Mouse (Mus musculus) liver, embryonic 13.5 days (tissue): ENCODE measurements around the gene Nutm1. TPM values are rescaled to one million over a fixed set of nuclear protein-coding genes. Genes with fewer than 3 reads are reported as not detected.
"Not testable (repeated sequence)": the region's sequence is repeated elsewhere in the genome, so short reads cannot be mapped to it uniquely, and the experiment has no call there.

Experiments used
- ATAC-seq: fragments of 200-750 bp; cut with Nextera tagmentation; 2 replicates; pipeline ENCODE4 v1.8.0; 2017; ENCODE audit warnings: low read depth, mild to moderate bottlenecking, moderate number of reproducible peaks, moderate library complexity
- DNase-seq: peaks from one replicate; pipeline ENCODE4 v3.0.0; 2022
- H3K27ac ChIP-seq: fragments of 300-500 bp; sonication (generic); 2 replicates; pipeline ENCODE4 v1.5.1; 2015; ENCODE audit warnings: moderate library complexity, mild to moderate bottlenecking, inconsistent platforms
- H3K27me3 ChIP-seq: fragments of 300-500 bp; sonication (generic); 2 replicates; pipeline ENCODE4 v1.6.1; 2015; ENCODE audit warnings: mild to moderate bottlenecking, inconsistent platforms
- H3K36me3 ChIP-seq: fragments of 300-500 bp; sonication (generic); 2 replicates; pipeline ENCODE4 v1.6.1; 2015; ENCODE audit warnings: mild to moderate bottlenecking, inconsistent platforms
- H3K4me1 ChIP-seq: fragments of 300-500 bp; sonication (generic); replicated peaks from 2 replicates; pipeline ENCODE4 v1.6.1; 2015; ENCODE audit warnings: inconsistent platforms
- H3K4me2 ChIP-seq: fragments of 300-500 bp; sonication (generic); 2 replicates; pipeline ENCODE4 v1.6.1; 2015; ENCODE audit warnings: inconsistent platforms, mild to moderate bottlenecking, moderate library complexity
- H3K4me3 ChIP-seq: fragments of 300-500 bp; sonication (generic); replicated peaks from 2 replicates; pipeline ENCODE4 v1.5.1; 2015; ENCODE audit warnings: mild to moderate bottlenecking, inconsistent platforms
- H3K9ac ChIP-seq: fragments of 300-500 bp; sonication (generic); 2 replicates; pipeline ENCODE4 v1.6.1; 2015; ENCODE audit warnings: mild to moderate bottlenecking, inconsistent platforms
- H3K9me3 ChIP-seq: fragments of 300-500 bp; sonication (generic); replicated peaks from 2 replicates; pipeline ENCODE4 v1.6.1; 2016; ENCODE audit warnings: inconsistent platforms
- WGBS: fragments of 180-500 bp; shearing (Covaris S2); methylation state at CpG from one replicate; pipeline ENCODE4 v1.1.7; 2015; ENCODE audit not compliant: insufficient replicate concordance; 5-methylcytosine and 5-hydroxymethylcytosine counted together
- polyA plus RNA-seq: library from polyadenylated mRNA; unstranded; fragments of >200 nt; fragmentation: Nextera tagmentation; extraction: Ambion mirVana; gene quantifications from 2 replicates; pipeline ENCODE4 v1.2.1, GENCODE M21; 2015

The Nutm1 gene
- polyA plus RNA-seq, result not detected in 2 replicates

GRCm38 (mm10) chr2:112259241-112259962, at the start of gene Nutm1:
Nutm1 (minus strand) TSS chr2:112259291.
- no peak for ATAC-seq
- WGBS, result 62% methylated on average over 10 of the region's 10 CpGs
- Histone ChIP-seq H3K9ac (no peak within 1 kb of the TSS), H3K36me3 (no peaks in the 10 kb centered on the region), H3K27me3 (no peaks in the 10 kb centered on the region), H3K4me2 (no peak within 1 kb of the TSS), H3K4me3 (no peak within 1 kb of the TSS), H3K4me1 (peaks cover 21% of the 10 kb centered on the region), H3K27ac (no peak within 1 kb of the TSS), H3K9me3 (no peaks in the 10 kb centered on the region)
- no peak for DNase-seq

DNA sequence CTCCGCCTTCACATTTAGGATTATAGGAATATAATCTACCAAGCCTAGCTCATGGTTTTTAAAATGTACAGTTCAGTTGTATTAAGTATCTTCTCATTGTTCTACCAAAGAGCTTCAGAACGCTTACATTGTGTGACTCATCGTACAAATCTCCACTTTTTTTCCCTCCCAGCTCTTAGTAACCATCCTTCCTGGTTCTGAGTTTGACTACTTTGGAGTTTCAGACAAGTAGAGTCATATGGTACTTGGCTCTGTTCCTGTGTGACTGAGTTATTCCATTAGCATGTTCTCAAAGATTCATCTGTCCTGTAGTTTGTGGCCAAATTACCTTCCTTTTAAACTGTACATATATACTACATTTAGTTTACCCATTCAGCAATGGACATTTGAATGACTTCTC, 49.6 kb upstream of the Nutm1 start:
- no peaks in the 10 kb centered on the region for H3K27me3 ChIP-seq
- ATAC-seq, result no peak
- H3K36me3 ChIP-seq, result no peaks in the 10 kb centered on the region
- peaks cover 6% of the 10 kb centered on the region for H3K4me1 ChIP-seq
- H3K9ac ChIP-seq, result no peak overlapping the region
- WGBS, result 76% methylated on average over 3 of the region's 3 CpGs
- H3K4me3 ChIP-seq, result no peak overlapping the region
- no peak for DNase-seq
- H3K9me3 ChIP-seq, result no peaks in the 10 kb centered on the region
- H3K4me2 ChIP-seq, result no peak overlapping the region
- H3K27ac ChIP-seq, result no peak overlapping the region

DNA sequence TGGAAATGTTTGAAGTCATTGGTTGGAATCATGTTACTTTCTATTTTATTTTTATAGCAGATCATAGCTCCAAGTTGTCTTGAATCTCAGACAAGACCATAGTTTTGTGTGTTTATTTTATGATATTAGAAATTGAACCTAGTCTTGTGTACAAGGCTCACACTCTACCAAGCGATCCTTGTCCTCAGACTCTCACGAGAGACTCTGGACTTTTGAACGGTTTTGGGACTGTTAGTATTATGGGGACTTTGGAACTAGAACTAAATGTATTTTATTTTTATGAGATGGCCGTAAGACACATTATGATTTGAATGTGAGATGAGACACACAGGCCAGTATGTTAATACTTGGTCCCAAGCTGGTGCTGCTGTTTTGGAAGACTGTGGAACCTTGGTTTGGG, 39.1 kb upstream of the Nutm1 start:
- WGBS, result 82% methylated on average over 4 of the region's 4 CpGs
- H3K36me3 ChIP-seq, result peaks cover 6% of the 10 kb centered on the region; the same call in 1 of the 2 replicates
- no peak overlapping the region for H3K4me3 ChIP-seq
- DNase-seq, result no peak
- H3K27me3 ChIP-seq, result no peaks in the 10 kb centered on the region
- H3K4me2 ChIP-seq, result no peak overlapping the region
- H3K4me1 ChIP-seq, result 0 out of 2 replicates have a peak, but pooled peaks cover 5% of the 10 kb centered on the region
- H3K9me3 ChIP-seq, result no peaks in the 10 kb centered on the region
- H3K27ac ChIP-seq, result no peak overlapping the region
- no peak overlapping the region for H3K9ac ChIP-seq
- no peak for ATAC-seq

GRCm38 (mm10) chr2:112296211-112296610, 37.1 kb upstream of the Nutm1 start:
- Histone ChIP-seq H3K9ac (no peak overlapping the region), H3K36me3 (peaks cover 6% of the 10 kb centered on the region; the same call in 1 of the 2 replicates), H3K9me3 (no peaks in the 10 kb centered on the region), H3K4me2 (no peak overlapping the region), H3K27ac (no peak overlapping the region), H3K4me1 (0 out of 2 replicates have a peak, but pooled peaks cover 9% of the 10 kb centered on the region), H3K4me3 (no peak overlapping the region), H3K27me3 (no peaks in the 10 kb centered on the region)
- ATAC-seq (no peak), DNase-seq (no peak)
- WGBS, result 77% methylated on average over 3 of the region's 3 CpGs

DNA sequence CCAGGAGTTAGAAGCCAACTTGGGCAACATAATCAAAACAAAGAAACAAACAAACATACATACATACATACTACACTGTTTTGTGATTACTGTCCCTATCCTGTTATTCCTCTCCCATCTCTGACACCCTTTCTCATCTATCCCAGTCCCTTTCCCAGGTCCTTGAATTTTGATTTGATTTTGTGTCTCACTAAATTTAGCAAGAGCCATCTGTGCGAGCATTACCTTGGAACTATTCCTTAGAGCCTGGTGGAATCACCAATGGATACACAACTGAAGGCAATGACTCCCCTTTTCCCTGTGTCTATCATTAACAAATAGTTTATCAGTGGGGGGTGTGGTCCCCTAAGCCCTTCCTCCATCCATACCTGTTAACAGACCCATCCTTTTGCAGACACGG, 33.7 kb upstream of the Nutm1 start:
- H3K4me3 ChIP-seq, result no peak overlapping the region
- peaks cover 6% of the 10 kb centered on the region; the same call in 1 of the 2 replicates for H3K36me3 ChIP-seq
- ATAC-seq (no peak), DNase-seq (no peak)
- no peak overlapping the region for H3K4me2 ChIP-seq
- no peaks in the 10 kb centered on the region for H3K27me3 ChIP-seq
- no peak overlapping the region for H3K27ac ChIP-seq
- no peak overlapping the region for H3K9ac ChIP-seq
- no peaks in the 10 kb centered on the region for H3K9me3 ChIP-seq
- 0 out of 2 replicates have a peak, but pooled peaks cover 9% of the 10 kb centered on the region for H3K4me1 ChIP-seq
- 71% methylated on average over 2 of the region's 2 CpGs for WGBS

GRCm38 (mm10) chr2:112289507-112289906, 30.4 kb upstream of the Nutm1 start:
- Histone ChIP-seq H3K9ac (no peak overlapping the region), H3K27ac (no peak overlapping the region), H3K9me3 (no peaks in the 10 kb centered on the region), H3K27me3 (no peaks in the 10 kb centered on the region), H3K36me3 (no peaks in the 10 kb centered on the region), H3K4me3 (no peak overlapping the region), H3K4me1 (peaks cover 20% of the 10 kb centered on the region), H3K4me2 (no peak overlapping the region)
- no peak for ATAC-seq
- 94% methylated on average over 3 of the region's 3 CpGs for whole genome bisulfite sequencing
- no peak for DNase-seq

DNA sequence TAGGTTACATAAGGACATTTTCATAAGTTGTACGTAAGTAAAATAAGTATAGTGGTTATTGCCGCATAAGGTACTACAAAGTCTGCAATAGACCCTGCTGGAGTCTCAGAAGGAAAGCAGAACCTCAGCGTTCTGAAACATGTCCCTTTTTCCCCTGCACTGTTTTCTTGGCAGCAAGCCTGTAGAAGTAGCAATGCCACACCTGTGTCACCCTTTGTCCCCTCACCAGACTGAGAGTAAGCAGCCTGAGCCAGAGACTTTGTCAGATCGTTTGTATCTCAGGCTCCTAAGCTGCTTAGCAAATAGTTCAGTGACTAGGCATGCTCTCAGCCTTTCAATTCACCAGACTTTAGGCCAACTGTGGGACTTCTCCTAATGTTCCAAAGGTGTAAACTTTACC, 28.0 kb upstream of the Nutm1 start:
- no peak overlapping the region for H3K27ac ChIP-seq

DNA sequence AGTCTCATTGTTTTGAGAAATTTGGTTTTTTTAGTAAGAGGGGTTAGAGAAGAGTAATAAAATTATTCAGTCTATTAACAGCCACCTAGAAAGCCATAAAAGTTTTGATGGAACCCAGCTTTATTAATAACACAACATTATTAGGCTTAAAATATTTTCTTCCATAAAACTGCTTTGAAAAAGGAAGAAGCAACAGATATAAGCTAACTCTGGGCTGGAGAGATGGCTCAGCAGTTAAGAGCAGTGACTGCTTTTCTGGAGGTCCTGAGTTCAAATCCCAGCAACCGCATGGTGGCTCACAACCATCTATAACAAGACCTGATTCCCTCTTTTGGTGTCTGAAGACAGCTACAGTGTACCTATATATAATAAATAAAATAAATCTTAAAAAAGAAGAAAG, 27.0 kb upstream of the Nutm1 start:
- H3K4me2 ChIP-seq, H3K9me3 ChIP-seq, H3K36me3 ChIP-seq, H3K27me3 ChIP-seq, ATAC-seq, H3K27ac ChIP-seq, H3K9ac ChIP-seq, DNase-seq, H3K4me3 ChIP-seq: not testable (repeated sequence)
- WGBS, result 93% methylated on average over 1 of the region's 1 CpGs
- peaks cover 29% of the 10 kb centered on the region for H3K4me1 ChIP-seq

More for the DNA sequence above, 28.0 kb upstream of the Nutm1 start:
- no peak overlapping the region for H3K9ac ChIP-seq
- H3K4me1 ChIP-seq, result peaks cover 32% of the 10 kb centered on the region
- no peak overlapping the region for H3K4me3 ChIP-seq
- H3K36me3 ChIP-seq, result no peaks in the 10 kb centered on the region
- ATAC-seq, result no peak
- no peak overlapping the region for H3K4me2 ChIP-seq
- DNase-seq, result no peak
- 66% methylated on average over 4 of the region's 4 CpGs for WGBS
- no peaks in the 10 kb centered on the region for H3K9me3 ChIP-seq
- no peaks in the 10 kb centered on the region for H3K27me3 ChIP-seq

DNA sequence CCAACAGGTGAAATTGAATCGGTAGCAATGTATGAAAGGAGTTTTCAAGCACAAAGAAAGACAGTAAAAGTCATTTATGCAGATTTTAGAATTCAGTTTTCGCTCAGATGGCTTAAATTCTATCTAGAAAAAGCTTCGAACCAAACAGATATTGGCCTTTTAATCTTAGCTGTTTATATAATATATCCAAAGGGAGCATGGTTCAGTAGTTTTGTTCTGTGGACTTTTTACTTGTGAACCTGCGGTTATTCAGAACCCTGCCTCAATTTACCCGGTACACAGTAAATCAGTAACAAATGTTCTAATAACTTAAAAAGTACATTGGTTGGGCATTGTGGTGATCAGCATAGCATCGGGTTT, 25.9 kb upstream of the Nutm1 start:
- ATAC-seq (no peak), DNase-seq (no peak)
- WGBS, result 50% methylated on average over 6 of the region's 6 CpGs
- Histone ChIP-seq H3K27ac (peak overlapping the region; percentile 76; the same call in 1 of the 2 replicates), H3K4me1 (peaks cover 29% of the 10 kb centered on the region), H3K4me2 (peak overlapping the region; percentile 93), H3K9ac (peak overlapping the region; percentile 78; the same call in 1 of the 2 replicates), H3K27me3 (no peaks in the 10 kb centered on the region), H3K4me3 (peak overlapping the region; percentile 70), H3K36me3 (no peaks in the 10 kb centered on the region), H3K9me3 (no peaks in the 10 kb centered on the region)

DNA sequence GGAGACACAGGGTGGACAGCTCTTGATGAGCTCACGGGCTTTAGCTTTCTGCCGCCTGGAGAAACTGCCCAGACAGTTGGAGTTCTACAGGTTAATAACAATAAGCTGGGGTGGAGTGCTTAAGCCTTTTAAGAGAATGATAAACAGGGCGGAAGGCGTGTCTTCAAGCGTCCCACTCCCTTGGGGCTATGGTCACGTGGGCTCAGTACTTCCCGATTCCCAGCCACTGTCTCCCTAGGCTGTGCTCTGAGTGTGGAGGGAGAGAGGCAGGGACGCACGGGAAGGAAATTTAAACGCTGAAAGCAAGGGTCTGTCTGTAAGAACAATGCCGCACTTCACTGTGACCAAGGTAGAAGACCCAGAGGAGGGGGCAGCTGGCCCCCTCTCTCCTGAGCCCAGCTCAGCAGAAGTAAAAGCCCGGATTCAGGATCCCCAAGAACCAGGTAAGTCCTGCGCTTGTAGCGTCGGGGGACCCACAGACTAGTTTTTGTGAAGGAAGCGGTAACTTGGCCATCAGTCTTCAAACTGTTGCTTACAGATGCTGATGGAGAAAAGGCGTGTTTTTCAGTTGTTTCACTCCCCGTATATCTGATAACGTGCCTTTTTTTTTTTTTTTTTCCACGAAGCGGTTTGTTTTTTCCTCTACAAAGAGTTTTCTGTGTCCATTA, 25.4 kb upstream of the Nutm1 start:
- H3K4me3 ChIP-seq, result peak overlapping the region; percentile 70
- peak overlapping the region; percentile 78 for H3K9ac ChIP-seq
- WGBS, result 3% methylated on average over 21 of the region's 21 CpGs
- no peaks in the 10 kb centered on the region for H3K27me3 ChIP-seq
- H3K27ac ChIP-seq, result peak overlapping the region; percentile 76
- H3K9me3 ChIP-seq, result no peaks in the 10 kb centered on the region
- peak overlapping the region; percentile 93 for H3K4me2 ChIP-seq
- H3K4me1 ChIP-seq, result peaks cover 29% of the 10 kb centered on the region
- DNase-seq, result peak; percentile 58
- peak; percentile 97 for ATAC-seq
- no peaks in the 10 kb centered on the region for H3K36me3 ChIP-seq

DNA sequence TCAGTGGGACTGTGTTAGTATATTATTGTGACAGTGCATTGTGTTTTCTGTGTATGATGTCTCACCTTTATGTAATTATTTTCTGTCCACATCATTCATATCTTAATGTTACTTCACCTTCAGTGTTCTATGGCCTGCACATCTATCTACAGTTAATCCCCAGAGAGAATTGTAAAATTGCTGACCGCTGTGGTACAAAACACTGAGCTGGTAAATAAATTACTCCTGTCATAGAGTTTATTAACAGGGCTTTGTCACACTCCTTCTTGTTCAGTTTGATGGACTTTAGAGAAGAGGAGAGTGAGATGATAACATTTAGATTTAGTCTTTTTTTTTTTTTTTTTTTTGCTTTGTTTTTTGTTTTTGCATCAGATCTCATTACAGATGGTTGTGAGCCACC, 23.8 kb upstream of the Nutm1 start:
- peaks cover 29% of the 10 kb centered on the region for H3K4me1 ChIP-seq
- 90% methylated on average over 1 of the region's 1 CpGs for WGBS
- no peak for ATAC-seq
- no peak overlapping the region for H3K4me3 ChIP-seq
- H3K27ac ChIP-seq, result no peak overlapping the region
- H3K4me2 ChIP-seq, result no peak overlapping the region
- no peaks in the 10 kb centered on the region for H3K36me3 ChIP-seq
- no peak for DNase-seq
- no peaks in the 10 kb centered on the region for H3K27me3 ChIP-seq
- no peaks in the 10 kb centered on the region for H3K9me3 ChIP-seq
- no peak overlapping the region for H3K9ac ChIP-seq
